Mouse (Mus musculus): ENCODE measurements around the gene Rps17. TPM values are rescaled to one million over a fixed set of nuclear protein-coding genes. Genes with fewer than 3 reads are reported as not detected.

Rps17 gene
- total and polyA plus RNA-seq, 2 experiments from 2014 or later = 630 to 710 TPM

GRCm38 (mm10) chr7:81327661-81328060 lies 17.4 kb downstream of the Rps17 start:
- ATAC-seq (ENCODE audit: low FRiP score) (no peak), DNase-seq (ENCODE audit: low spot score) (no peak)
- 83% methylated on average over 10 of the region's 10 CpGs for WGBS
- no peaks in the 10 kb centered on the region for H3K27me3 ChIP-seq (ENCODE audit: insufficient read depth, low read length)
- no peak overlapping the region for H3K9ac ChIP-seq (replicated peaks; ENCODE audit: low read length, poor library complexity, severe bottlenecking)
- H3K4me1 ChIP-seq (ENCODE audit: insufficient read depth, low read length) = no peaks in the 10 kb centered on the region
- no peaks in the 10 kb centered on the region for H3K9me3 ChIP-seq (ENCODE audit: low read length)
- no peak overlapping the region for H3K4me3 ChIP-seq (ENCODE audit: low read depth, low read length)
- TF ChIP-seq CTCF (IDR thresholded peaks at IDR 0.05) = no peak
- H3K27ac ChIP-seq (ENCODE audit: low read depth, low read length) = no peak overlapping the region
- H3K4me2 ChIP-seq (ENCODE audit: low read depth, low read length, poor library complexity, severe bottlenecking) = no peak overlapping the region
- H3K36me3 ChIP-seq (ENCODE audit: insufficient read depth, low read length) = peaks cover 7% of the 10 kb centered on the region

GRCm38 (mm10) chr7:81326859-81327258 lies 18.2 kb downstream of the Rps17 start:
- no peak overlapping the region for H3K9ac ChIP-seq (replicated peaks; ENCODE audit: low read length, poor library complexity, severe bottlenecking)
- no peak overlapping the region for H3K4me3 ChIP-seq (ENCODE audit: low read depth, low read length)
- no peaks in the 10 kb centered on the region for H3K4me1 ChIP-seq (ENCODE audit: insufficient read depth, low read length)
- WGBS = 83% methylated on average over 6 of the region's 6 CpGs
- no peak overlapping the region for H3K27ac ChIP-seq (ENCODE audit: low read depth, low read length)
- DNase-seq (ENCODE audit: low spot score) (no peak), ATAC-seq (ENCODE audit: low FRiP score) (no peak)
- H3K36me3 ChIP-seq (ENCODE audit: insufficient read depth, low read length) = peaks cover 5% of the 10 kb centered on the region; the same call in 1 of the 2 replicates
- no peaks in the 10 kb centered on the region for H3K9me3 ChIP-seq (ENCODE audit: low read length)
- TF ChIP-seq CTCF (IDR thresholded peaks at IDR 0.05) = no peak
- no peak overlapping the region for H3K4me2 ChIP-seq (ENCODE audit: low read depth, low read length, poor library complexity, severe bottlenecking)
- no peaks in the 10 kb centered on the region for H3K27me3 ChIP-seq (ENCODE audit: insufficient read depth, low read length)

- no peaks in the 10 kb centered on the region for H3K4me1 ChIP-seq (ENCODE audit: insufficient read depth, low read length)
- no peak; the same call in 1 of the 2 replicates for ATAC-seq (ENCODE audit: low FRiP score)
- no peak overlapping the region for H3K9ac ChIP-seq (replicated peaks; ENCODE audit: low read length, poor library complexity, severe bottlenecking)
- no peak overlapping the region for H3K4me3 ChIP-seq (ENCODE audit: low read depth, low read length)
- DNase-seq (ENCODE audit: low spot score) = no peak
- H3K27me3 ChIP-seq (ENCODE audit: insufficient read depth, low read length) = no peaks in the 10 kb centered on the region
- H3K9me3 ChIP-seq (ENCODE audit: low read length) = no peaks in the 10 kb centered on the region
- H3K36me3 ChIP-seq (ENCODE audit: insufficient read depth, low read length) = peaks cover 5% of the 10 kb centered on the region; the same call in 1 of the 2 replicates
- H3K27ac ChIP-seq (ENCODE audit: low read depth, low read length) = no peak overlapping the region
- no peak overlapping the region for H3K4me2 ChIP-seq (ENCODE audit: low read depth, low read length, poor library complexity, severe bottlenecking)
- TF ChIP-seq CTCF (IDR thresholded peaks at IDR 0.05) = no peak
- 91% methylated on average over 12 of the region's 12 CpGs for WGBS
Measured at GRCm38 (mm10) chr7:81326043-81326442, 19.0 kb downstream of the Rps17 start.

- 77% methylated on average over 5 of the region's 5 CpGs for WGBS
- Histone ChIP-seq H3K27ac (ENCODE audit: low read depth, low read length) (no peak overlapping the region), H3K4me2 (ENCODE audit: low read depth, low read length, poor library complexity, severe bottlenecking) (no peak overlapping the region), H3K27me3 (ENCODE audit: insufficient read depth, low read length) (no peaks in the 10 kb centered on the region), H3K4me1 (ENCODE audit: insufficient read depth, low read length) (no peaks in the 10 kb centered on the region), H3K4me3 (ENCODE audit: low read depth, low read length) (no peak overlapping the region), H3K36me3 (ENCODE audit: insufficient read depth, low read length) (no peaks in the 10 kb centered on the region), H3K9ac (replicated peaks; ENCODE audit: low read length, poor library complexity, severe bottlenecking) (no peak overlapping the region), H3K9me3 (ENCODE audit: low read length) (no peaks in the 10 kb centered on the region)
- ATAC-seq (ENCODE audit: low FRiP score) = no peak
- peak; percentile 59 for TF ChIP-seq CTCF (IDR thresholded peaks at IDR 0.05)
- DNase-seq (ENCODE audit: low spot score) = peak; percentile 45
Measured at GRCm38 (mm10) chr7:81321776-81322175, 23.3 kb downstream of the Rps17 start.

GRCm38 (mm10) chr7:81319749-81320148 lies 25.3 kb downstream of the Rps17 start:
- Histone ChIP-seq H3K9me3 (ENCODE audit: low read length) (no peaks in the 10 kb centered on the region), H3K36me3 (ENCODE audit: insufficient read depth, low read length) (no peaks in the 10 kb centered on the region), H3K4me3 (ENCODE audit: low read depth, low read length) (no peak overlapping the region), H3K27ac (ENCODE audit: low read depth, low read length) (no peak overlapping the region), H3K4me1 (ENCODE audit: insufficient read depth, low read length) (no peaks in the 10 kb centered on the region), H3K9ac (replicated peaks; ENCODE audit: low read length, poor library complexity, severe bottlenecking) (no peak overlapping the region), H3K4me2 (ENCODE audit: low read depth, low read length, poor library complexity, severe bottlenecking) (no peak overlapping the region), H3K27me3 (ENCODE audit: insufficient read depth, low read length) (no peaks in the 10 kb centered on the region)
- ATAC-seq (ENCODE audit: low FRiP score) (no peak), DNase-seq (ENCODE audit: low spot score) (no peak)
- TF ChIP-seq CTCF (IDR thresholded peaks at IDR 0.05) = no peak
- WGBS = 94% methylated on average over 6 of the region's 6 CpGs

DNA sequence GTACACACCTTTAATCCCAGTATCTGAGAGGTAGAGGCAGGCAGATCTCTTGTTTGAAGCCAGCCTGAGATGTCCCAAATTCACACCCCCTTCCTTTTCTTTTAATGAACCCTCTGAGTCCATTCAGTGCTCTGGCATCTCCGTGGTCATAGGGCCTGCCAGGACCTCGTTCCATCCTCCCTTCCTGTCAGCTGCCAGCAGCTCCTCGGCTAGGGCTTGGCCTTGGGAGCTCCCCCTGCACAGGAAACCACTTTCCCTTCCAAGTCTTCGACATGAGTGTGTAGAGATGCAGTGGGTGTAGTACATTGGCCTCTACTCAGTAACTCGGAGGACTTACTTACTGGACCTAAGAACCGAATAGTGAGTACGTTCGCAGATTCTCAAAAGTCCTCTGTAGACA lies 29.5 kb downstream of the Rps17 start:
- WGBS = 81% methylated on average over 8 of the region's 8 CpGs

More for the DNA sequence above, 29.5 kb downstream of the Rps17 start:
- ATAC-seq (ENCODE audit: low FRiP score) (no peak), DNase-seq (ENCODE audit: low spot score) (no peak)
- no peaks in the 10 kb centered on the region for H3K4me1 ChIP-seq (ENCODE audit: insufficient read depth, low read length)
- no peak overlapping the region for H3K4me3 ChIP-seq (ENCODE audit: low read depth, low read length)
- no peak overlapping the region for H3K4me2 ChIP-seq (ENCODE audit: low read depth, low read length, poor library complexity, severe bottlenecking)
- no peak for TF ChIP-seq CTCF (IDR thresholded peaks at IDR 0.05)
- no peak overlapping the region for H3K9ac ChIP-seq (replicated peaks; ENCODE audit: low read length, poor library complexity, severe bottlenecking)
- no peaks in the 10 kb centered on the region for H3K27me3 ChIP-seq (ENCODE audit: insufficient read depth, low read length)
- H3K9me3 ChIP-seq (ENCODE audit: low read length) = no peaks in the 10 kb centered on the region
- no peaks in the 10 kb centered on the region for H3K36me3 ChIP-seq (ENCODE audit: insufficient read depth, low read length)
- no peak overlapping the region for H3K27ac ChIP-seq (ENCODE audit: low read depth, low read length)
